Mouse (Mus musculus) ES-Bruce4 (cell line): Measurements from ENCODE around the gene Krtap28-10.

Experiments
- CTCF ChIP-seq: IDR thresholded peaks from one replicate; pipeline ENCODE4 v1.8.1; 2011; ENCODE audit warnings: low read depth, low read length
- EP300 ChIP-seq: IDR thresholded peaks from 2 replicates; pipeline ENCODE4 v1.6.1; 2011; ENCODE audit warnings: low read depth, low read length; ENCODE audit not compliant: insufficient read depth
- POLR2A ChIP-seq: IDR thresholded peaks from one replicate; pipeline ENCODE4 v1.8.1; 2011; ENCODE audit warnings: low read length; ENCODE audit not compliant: insufficient read depth

DNA sequence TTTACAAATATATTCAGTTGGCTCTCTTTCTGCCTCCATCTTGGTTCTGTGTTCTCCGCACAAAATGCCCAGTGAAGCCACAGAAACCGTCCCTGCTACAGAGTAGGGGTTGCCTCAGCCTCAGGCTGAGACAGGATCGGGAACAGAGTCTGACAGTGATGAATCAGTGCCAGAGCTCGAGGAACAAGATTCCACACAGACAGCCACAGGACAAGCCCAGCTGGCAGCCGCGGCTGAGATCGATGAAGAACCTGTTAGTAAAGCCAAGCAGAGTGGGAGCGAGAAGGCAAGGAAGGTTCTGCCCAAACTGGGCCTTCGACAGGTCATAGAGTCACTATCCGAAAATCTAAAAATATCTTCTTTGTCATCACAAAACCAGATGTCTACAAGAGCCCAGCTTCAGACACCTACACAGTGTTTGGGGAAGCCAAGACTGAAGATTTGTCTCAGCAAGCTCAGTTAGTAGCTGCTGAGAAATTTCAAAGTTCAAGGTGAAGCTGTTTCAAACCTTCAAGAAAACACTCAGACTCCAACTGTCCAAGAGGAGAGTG lies 26.9 kb downstream of the Krtap28-10 start:
- TF ChIP-seq CTCF, result no peak
- TF ChIP-seq POLR2A, result no peak
- TF ChIP-seq EP300, result no peak
